8 mouse cellular contexts compared by ENCODE assay signal in genomic region chr2:33918318-33918717, GRCm38 (mm10). TPM values are rescaled to one million over a fixed set of nuclear protein-coding genes. Genes with fewer than 3 reads are reported as not detected.
DNase-seq lines count a peak whose midpoint lies in the region; ATAC-seq and TF ChIP-seq lines count a peak whose summit lies in the region.

No protein-coding gene starts in this region.

- no peak overlapping the region for H3K9ac ChIP-seq in hindbrain, postnatal 0 days (replicated peaks; ENCODE audit: low read length)
- no peak overlapping the region for H3K9ac ChIP-seq in hindbrain, embryonic 12.5 days
- H3K9ac ChIP-seq in CH12.LX (ENCODE audit: insufficient read depth, low read depth), result no peak overlapping the region
- H3K9ac ChIP-seq in lung, embryonic 14.5 days, result no peak overlapping the region
- no peak overlapping the region for H3K9ac ChIP-seq in hindbrain, embryonic 16.5 days (ENCODE audit: low read depth, low read length)

- no peak overlapping the region for H3K4me2 ChIP-seq in hindbrain, postnatal 0 days (ENCODE audit: low read depth, low read length)
- no peak overlapping the region for H3K4me2 ChIP-seq in hindbrain, embryonic 12.5 days (replicated peaks)
- no peak overlapping the region for H3K4me2 ChIP-seq in CH12.LX (ENCODE audit: insufficient read depth, low read depth, poor library complexity, severe bottlenecking)
- no peak overlapping the region for H3K4me2 ChIP-seq in lung, embryonic 14.5 days
- no peak overlapping the region for H3K4me2 ChIP-seq in hindbrain, embryonic 16.5 days (ENCODE audit: low read length)

- H3K4me3 ChIP-seq in hindbrain, postnatal 0 days (ENCODE audit: low read length), result no peak overlapping the region
- H3K4me3 ChIP-seq in hindbrain, embryonic 12.5 days, result no peak overlapping the region
- H3K4me3 ChIP-seq in CH12.LX (replicated peaks in 1 of 3; ENCODE audit: low read depth in 2 of 3, low read length in 2 of 3, poor library complexity in 1 of 3), result no peak overlapping the region
- H3K4me3 ChIP-seq in lung, embryonic 14.5 days (ENCODE audit: low read depth, low read length), result no peak overlapping the region
- H3K4me3 ChIP-seq in hindbrain, embryonic 16.5 days (ENCODE audit: low read length), result no peak overlapping the region

- no peak overlapping the region for H3K27ac ChIP-seq in hindbrain, postnatal 0 days
- no peak overlapping the region for H3K27ac ChIP-seq in hindbrain, embryonic 12.5 days
- H3K27ac ChIP-seq in CH12.LX (ENCODE audit: insufficient read depth, low read depth), result no peak overlapping the region
- H3K27ac ChIP-seq in lung, embryonic 14.5 days (ENCODE audit: low read depth), result no peak overlapping the region
- no peak overlapping the region for H3K27ac ChIP-seq in hindbrain, embryonic 16.5 days (ENCODE audit: low read depth, low read length)

- 70% methylated on average over 6 of the region's 6 CpGs for WGBS in hindbrain, postnatal 0 days
- 69% methylated on average over 6 of the region's 6 CpGs for WGBS in hindbrain, embryonic 12.5 days
- 68% methylated on average over 6 of the region's 6 CpGs for WGBS in lung, embryonic 14.5 days
- 69% methylated on average over 6 of the region's 6 CpGs for WGBS in hindbrain, embryonic 16.5 days

- no peaks in the 10 kb centered on the region for H3K9me3 ChIP-seq in hindbrain, postnatal 0 days (ENCODE audit: low read length)
- no peaks in the 10 kb centered on the region for H3K9me3 ChIP-seq in hindbrain, embryonic 12.5 days (replicated peaks)
- no peaks in the 10 kb centered on the region for H3K9me3 ChIP-seq in CH12.LX (replicated peaks; ENCODE audit: low read length)
- H3K9me3 ChIP-seq in lung, embryonic 14.5 days (ENCODE audit: low read depth, low read length), result no peaks in the 10 kb centered on the region
- no peaks in the 10 kb centered on the region for H3K9me3 ChIP-seq in hindbrain, embryonic 16.5 days (ENCODE audit: control insufficient read depth, low read length)

- peak; percentile 25 for TF ChIP-seq RAD21 in CH12.LX (IDR thresholded peaks at IDR 0.05; ENCODE audit: low read depth, low read length)

- no peaks in the 10 kb centered on the region for H3K27me3 ChIP-seq in hindbrain, postnatal 0 days (ENCODE audit: insufficient read depth, low read length)
- H3K27me3 ChIP-seq in hindbrain, embryonic 12.5 days, result peaks cover 9% of the 10 kb centered on the region; the same call in 1 of the 2 replicates
- H3K27me3 ChIP-seq in CH12.LX (replicated peaks), result no peaks in the 10 kb centered on the region
- no peaks in the 10 kb centered on the region for H3K27me3 ChIP-seq in lung, embryonic 14.5 days (ENCODE audit: insufficient read depth, low read length)
- no peaks in the 10 kb centered on the region for H3K27me3 ChIP-seq in hindbrain, embryonic 16.5 days (replicated peaks; ENCODE audit: control insufficient read depth, insufficient read depth, low read length)

- dilution Hi-C loops in CH12.LX (cut with MboI; ENCODE audit: extremely low pct_ligation_motif_present, extremely low pct_unique_long_range_greater_than_20kb, low sequenced_read_pairs), result no loop called here

- no peaks in the 10 kb centered on the region for H3K79me2 ChIP-seq in CH12.LX (replicated peaks; ENCODE audit: control insufficient read depth, extremely low read depth, insufficient read depth, poor library complexity, severe bottlenecking)

- TF ChIP-seq EP300 in CH12.LX (IDR thresholded peaks at IDR 0.05; ENCODE audit: low read length), result no peak

- H3K36me3 ChIP-seq in hindbrain, postnatal 0 days (ENCODE audit: insufficient read depth, low read length), result no peaks in the 10 kb centered on the region
- no peaks in the 10 kb centered on the region for H3K36me3 ChIP-seq in hindbrain, embryonic 12.5 days
- no peaks in the 10 kb centered on the region for H3K36me3 ChIP-seq in CH12.LX (replicated peaks in 1 of 2; ENCODE audit: control insufficient read depth in 1 of 2, insufficient read depth in 1 of 2, low read length in 1 of 2)
- no peaks in the 10 kb centered on the region for H3K36me3 ChIP-seq in lung, embryonic 14.5 days (ENCODE audit: insufficient read depth)
- no peaks in the 10 kb centered on the region for H3K36me3 ChIP-seq in hindbrain, embryonic 16.5 days (ENCODE audit: control insufficient read depth, insufficient read depth, low read length)

- peak; percentile 64 for TF ChIP-seq CTCF in hindbrain, postnatal 0 days (IDR thresholded peaks at IDR 0.05; ENCODE audit: low read depth)
- TF ChIP-seq CTCF in CH12.LX (conservative IDR thresholded peaks at IDR 0.05 in 1 of 2, IDR thresholded peaks at IDR 0.05 in 1 of 2; ENCODE audit: low read depth in 2 of 2, low read length in 2 of 2), result peak; percentile 63 to 64; a peak in 3 of 4 replicates
- peak; percentile 74 for TF ChIP-seq CTCF in lung, embryonic 14.5 days (IDR thresholded peaks at IDR 0.05; ENCODE audit: low read depth)

- ATAC-seq in hindbrain, postnatal 0 days, result no peak
- no peak for ATAC-seq in hindbrain, embryonic 12.5 days (ENCODE audit: low FRiP score)
- ATAC-seq in lung, embryonic 14.5 days (ENCODE audit: insufficient read depth), result no peak
- no peak for ATAC-seq in hindbrain, embryonic 16.5 days

- no peak for TF ChIP-seq POLR2A in CH12.LX (IDR thresholded peaks at IDR 0.05; ENCODE audit: low read depth, low read length)

- in situ Hi-C loops in CH12.LX (cut with MboI; ENCODE audit: low pct_ligation_motif_present, low pct_unique_long_range_greater_than_20kb, low sequenced_read_pairs), result no loop called here

- peaks cover 3% of the 10 kb centered on the region; the same call in 1 of the 2 replicates for H3K4me1 ChIP-seq in hindbrain, postnatal 0 days (ENCODE audit: insufficient read depth, low read length)
- peaks cover 13% of the 10 kb centered on the region for H3K4me1 ChIP-seq in hindbrain, embryonic 12.5 days
- peaks cover 14 to 27% of the 10 kb centered on the region in 2 experiments for H3K4me1 ChIP-seq in CH12.LX (ENCODE audit: control insufficient read depth in 1 of 2, insufficient read depth in 2 of 2)
- H3K4me1 ChIP-seq in lung, embryonic 14.5 days (ENCODE audit: insufficient read depth), result peaks cover 12% of the 10 kb centered on the region; the same call in 1 of the 2 replicates
- H3K4me1 ChIP-seq in hindbrain, embryonic 16.5 days (ENCODE audit: control insufficient read depth, insufficient read depth, low read depth, low read length), result peaks cover 6% of the 10 kb centered on the region

- DNase-seq in hindbrain, postnatal 0 days (ENCODE audit: low spot score), result peak; percentile 35
- peak; percentile 51 for DNase-seq in CH12.LX (ENCODE audit: extremely low read depth)
- DNase-seq in adrenal gland, adult 18-20 months (ENCODE audit: low spot score in 2 of 2), result peak; percentile 34 to 61
- peak; percentile 17 to 20 for DNase-seq in gastrocnemius, adult 8-10 months (ENCODE audit: low spot score in 2 of 2)
- DNase-seq in lung, embryonic 14.5 days, result peak; percentile 79
- peak; percentile 72 to 91 for DNase-seq in spleen, postnatal 4 days (ENCODE audit: low spot score in 2 of 2)

TF ChIP-seq in CH12.LX, 34 proteins besides CTCF, POLR2A, EP300 and RAD21:
- TF ChIP-seq USF2 (conservative IDR thresholded peaks at IDR 0.05; ENCODE audit: low read depth, low read length) (no peak), SIN3A (IDR thresholded peaks at IDR 0.05; ENCODE audit: low read length) (no peak), UBTF (IDR thresholded peaks at IDR 0.05; ENCODE audit: low read depth, low read length) (no peak), IRF4 (IDR thresholded peaks at IDR 0.05; ENCODE audit: low read depth, low read length) (no peak), BHLHE40 (IDR thresholded peaks at IDR 0.05; ENCODE audit: low read depth, low read length) (no peak), MXI1 (IDR thresholded peaks at IDR 0.05; ENCODE audit: low read depth, low read length) (no peak), CHD2 (IDR thresholded peaks at IDR 0.05; ENCODE audit: low read length) (no peak), SMC3 (IDR thresholded peaks at IDR 0.05; ENCODE audit: low read depth, low read length) (peak; percentile 64)

RNA-seq across cellular contexts. Expression of gene Mvb12b, which starts 30.6 kb away (rescaled TPM):
- total RNA-seq in hindbrain, postnatal 0 days (2014; rRNA removed), result 134 and 142 TPM in 2 replicates
- 55.4 and 64.1 TPM in 2 replicates for polyA plus RNA-seq in hindbrain, postnatal 0 days (2015; fragmentation: Nextera tagmentation; extraction: Ambion mirVana)
- 58.9 and 61.5 TPM in 2 replicates for polyA plus RNA-seq in hindbrain, embryonic 12.5 days (2016; fragmentation: Nextera tagmentation; extraction: Ambion mirVana)
- total RNA-seq in CH12.LX (2012; rRNA removed) (11.5 and 16.7 TPM in 2 replicates), CH12.LX (2014; rRNA removed) (3.0 and 3.1 TPM in 2 replicates)
- 5.1 and 5.3 TPM in 2 replicates for polyA plus RNA-seq in CH12.LX (2012; ENCODE audit: insufficient read length, low read depth)
- total RNA-seq in adrenal gland, adult 18-20 months (2021), result 10 to 100 TPM; 17.4 to 21.9 TPM
- 10 to 100 TPM; 31.9 to 41.4 (median 34.4) TPM for total RNA-seq in gastrocnemius, adult 8-10 months (2022)
- 20.7 and 24.8 TPM in 2 replicates for polyA plus RNA-seq in lung, embryonic 14.5 days (2014; fragmentation: Nextera tagmentation; extraction: Ambion mirVana)
- 43.9 and 46.5 TPM in 2 replicates for polyA plus RNA-seq in hindbrain, embryonic 16.5 days (2015; fragmentation: Nextera tagmentation; extraction: Ambion mirVana)

Comparison
In these comparisons a context has a peak if more than half of its experiments do, and no peak if none do; other contexts are left out.
1. DNase-seq: peak in every context shown above with its lines; median percentile 82 in spleen, postnatal 4 days; 79 in lung, embryonic 14.5 days; 51 in CH12.LX; 48 in adrenal gland, adult 18-20 months; 35 in hindbrain, postnatal 0 days; 18 in gastrocnemius, adult 8-10 months.